Mouse (Mus musculus) limb, embryonic 11.5 days (tissue): Measurements from ENCODE around the gene Sectm1a. TPM values are rescaled to one million over a fixed set of nuclear protein-coding genes. Genes with fewer than 3 reads are reported as not detected.
A peak's percentile ranks its signal among the peaks of the same experiment; 100 is the strongest.
"Not testable (repeated sequence)": the region's sequence is repeated elsewhere in the genome, so short reads cannot be mapped to it uniquely, and the experiment has no call there.

Experiments
- ATAC-seq: fragments of 200-750 bp; cut with Nextera tagmentation; 2 replicates; pipeline ENCODE4 v1.8.0; 2017; ENCODE audit warnings: low read depth; ENCODE audit not compliant: insufficient number of reproducible peaks, low FRiP score, low TSS enrichment
- DNase-seq: peaks from one replicate; pipeline ENCODE4 v3.0.0-alpha.2; 2015; ENCODE audit warnings: low spot score
- H3K27ac ChIP-seq: fragments of 300-500 bp; sonication (generic); replicated peaks from 2 replicates; pipeline ENCODE4 v1.5.1; 2014; ENCODE audit warnings: low read depth, mild to moderate bottlenecking, low read length
- H3K27me3 ChIP-seq: fragments of 300-500 bp; sonication (generic); 2 replicates; pipeline ENCODE4 v1.6.1; 2014; ENCODE audit warnings: mild to moderate bottlenecking, low read length, mixed read lengths; ENCODE audit not compliant: control insufficient read depth, insufficient read depth
- H3K36me3 ChIP-seq: fragments of 300-500 bp; sonication (generic); 2 replicates; pipeline ENCODE4 v1.6.1; 2014; ENCODE audit warnings: mild to moderate bottlenecking, low read length, moderate library complexity, mixed read lengths; ENCODE audit not compliant: control insufficient read depth, insufficient read depth
- H3K4me1 ChIP-seq: fragments of 300-500 bp; sonication (generic); 2 replicates; pipeline ENCODE4 v1.6.1; 2014; ENCODE audit warnings: low read length, mixed read lengths; ENCODE audit not compliant: control insufficient read depth, insufficient read depth
- H3K4me2 ChIP-seq: fragments of 300-500 bp; sonication (generic); 2 replicates; pipeline ENCODE4 v1.6.1; 2014; ENCODE audit warnings: low read depth, mild to moderate bottlenecking, moderate library complexity; ENCODE audit not compliant: severe bottlenecking
- H3K4me3 ChIP-seq: fragments of 300-500 bp; sonication (generic); 2 replicates; pipeline ENCODE4 v1.5.1; 2014; ENCODE audit warnings: low read depth, low read length
- H3K9ac ChIP-seq: fragments of 300-500 bp; sonication (generic); 2 replicates; pipeline ENCODE4 v1.6.1; 2014; ENCODE audit warnings: mild to moderate bottlenecking, low read length
- H3K9me3 ChIP-seq: fragments of 300-500 bp; sonication (generic); 2 replicates; pipeline ENCODE4 v1.6.1; 2016; ENCODE audit warnings: low read length; ENCODE audit not compliant: control insufficient read depth
- whole genome bisulfite sequencing: fragments of 180-500 bp; shearing (Covaris S2); extraction: QIAGEN DNeasy Blood & Tissue Kit; methylation state at CpG from one replicate; pipeline ENCODE4 v1.1.7; 2014; 5-methylcytosine and 5-hydroxymethylcytosine counted together
- polyA plus RNA-seq: library from polyadenylated mRNA; unstranded; fragments of >200 nt; fragmentation: Nextera tagmentation; extraction: Ambion mirVana; gene quantifications from 2 replicates; pipeline ENCODE4 v1.2.1, GENCODE M21; 2014

Gene Sectm1a
- polyA plus RNA-seq, 1 experiment from 2014 or later = not detected

DNA sequence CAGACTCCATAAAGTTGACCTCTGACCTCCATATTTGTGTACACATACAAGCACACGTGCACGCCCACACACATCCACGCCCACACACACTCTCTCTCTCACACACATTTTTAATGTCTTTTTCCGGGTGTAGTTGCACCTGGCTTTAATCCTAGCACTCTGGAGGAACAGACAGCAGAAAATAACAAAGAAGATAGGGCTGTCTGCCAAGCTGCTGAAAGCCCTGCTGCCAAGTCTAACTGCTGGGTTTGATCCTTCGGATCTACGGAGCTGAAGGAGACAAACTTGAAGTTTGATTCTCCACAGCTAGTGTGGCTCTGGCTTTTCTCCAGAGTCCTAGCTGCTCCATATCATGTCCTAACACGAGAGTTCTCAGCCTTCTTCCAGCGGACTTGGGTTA, 19.4 kb downstream of the Sectm1a start:
- no peaks in the 10 kb centered on the region for H3K36me3 ChIP-seq
- H3K9me3 ChIP-seq = no peaks in the 10 kb centered on the region
- no peak overlapping the region for H3K27ac ChIP-seq
- WGBS = 84% methylated on average over 8 of the region's 8 CpGs
- no peak overlapping the region for H3K4me3 ChIP-seq
- DNase-seq (no peak), ATAC-seq (no peak)
- H3K9ac ChIP-seq = no peak overlapping the region
- H3K4me1 ChIP-seq = no peaks in the 10 kb centered on the region
- H3K4me2 ChIP-seq = no peak overlapping the region
- no peaks in the 10 kb centered on the region for H3K27me3 ChIP-seq

DNA sequence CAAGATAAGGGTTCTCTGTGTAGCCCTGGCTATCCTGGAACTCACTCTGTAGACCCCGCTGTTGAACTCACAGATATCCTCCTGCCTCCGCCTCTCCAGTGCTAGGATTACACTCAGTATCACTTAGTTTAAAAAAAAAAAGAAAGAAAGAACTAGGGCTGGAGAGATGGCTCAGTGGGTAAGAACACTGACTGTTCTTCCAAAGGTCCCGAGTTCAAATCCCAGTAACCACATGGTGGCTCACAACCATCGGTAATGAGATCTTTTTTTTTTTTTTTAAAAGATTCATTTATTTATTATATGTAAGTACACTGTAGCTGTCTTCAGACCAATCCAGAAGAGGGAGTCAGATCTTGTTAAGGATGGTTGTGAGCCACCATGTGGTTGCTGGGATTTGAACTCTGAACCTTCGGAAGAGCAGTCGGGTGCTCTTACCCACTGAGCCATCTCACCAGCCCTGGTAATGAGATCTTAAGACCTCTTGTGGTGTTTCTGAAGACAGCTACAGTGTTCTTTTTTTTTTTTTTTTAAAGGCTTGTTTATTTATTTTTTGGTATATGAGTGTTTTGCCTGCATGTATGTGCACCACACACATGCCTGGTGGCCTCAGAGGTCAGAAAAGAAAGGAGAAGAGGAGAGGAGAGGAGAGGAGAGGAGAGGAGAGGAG, 20.5 kb downstream of the Sectm1a start:
- not testable (repeated sequence) for DNase-seq, H3K36me3 ChIP-seq, H3K4me2 ChIP-seq

DNA sequence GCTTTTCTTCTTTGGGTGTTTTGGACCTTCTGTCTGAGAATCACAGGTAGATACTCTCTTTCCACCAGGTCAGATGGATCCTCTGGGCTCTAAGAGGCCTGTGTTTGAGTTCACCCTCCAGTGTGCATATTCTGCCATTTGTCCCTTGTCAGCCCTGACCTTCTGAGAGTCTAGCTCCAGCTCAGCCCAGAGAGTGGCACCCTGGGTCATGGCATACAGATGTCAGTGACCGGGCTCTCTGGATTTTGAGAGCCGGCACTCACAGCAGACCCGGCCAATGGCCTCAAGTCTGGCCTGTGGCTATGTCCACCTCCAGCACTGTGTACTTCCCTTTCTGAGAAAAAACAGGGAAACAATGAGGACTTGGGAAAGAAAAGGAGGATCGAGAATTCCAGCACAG, 21.5 kb downstream of the Sectm1a start:
- H3K4me1 ChIP-seq = no peaks in the 10 kb centered on the region
- H3K27ac ChIP-seq = no peak overlapping the region
- H3K36me3 ChIP-seq = no peaks in the 10 kb centered on the region
- DNase-seq (no peak), ATAC-seq (no peak)
- WGBS = 89% methylated on average over 4 of the region's 4 CpGs
- H3K9me3 ChIP-seq = no peaks in the 10 kb centered on the region
- no peaks in the 10 kb centered on the region for H3K27me3 ChIP-seq
- H3K4me2 ChIP-seq = no peak overlapping the region
- H3K4me3 ChIP-seq = no peak overlapping the region
- H3K9ac ChIP-seq = no peak overlapping the region

More for the DNA sequence above, 20.5 kb downstream of the Sectm1a start:
- not testable (repeated sequence) for H3K27me3 ChIP-seq, H3K9ac ChIP-seq, ATAC-seq, H3K27ac ChIP-seq, H3K9me3 ChIP-seq, H3K4me1 ChIP-seq, H3K4me3 ChIP-seq
- WGBS = 96% methylated on average over 6 of the region's 6 CpGs

DNA sequence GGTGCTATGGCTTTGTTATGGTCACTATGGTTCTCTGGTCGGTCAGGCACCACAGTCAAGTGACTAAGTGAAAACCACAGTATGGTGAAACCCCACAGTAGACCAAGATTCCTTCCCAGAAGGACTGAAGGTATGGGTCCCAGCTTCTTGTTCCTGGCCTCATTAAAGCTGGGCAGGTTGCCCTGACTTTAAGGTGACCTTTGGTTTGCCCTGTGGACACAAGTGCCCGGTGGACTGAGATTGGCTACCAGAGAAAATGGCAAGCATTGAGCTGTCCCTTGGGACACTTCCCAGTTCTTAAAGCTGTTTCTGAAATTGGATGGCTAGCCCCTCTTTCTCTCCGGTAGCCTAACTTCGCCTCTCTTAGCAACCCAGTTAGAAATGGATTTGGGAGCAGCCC, 22.1 kb downstream of the Sectm1a start:
- H3K9me3 ChIP-seq = no peaks in the 10 kb centered on the region
- H3K27ac ChIP-seq = no peak overlapping the region
- H3K4me1 ChIP-seq = no peaks in the 10 kb centered on the region
- ATAC-seq = no peak
- no peak overlapping the region for H3K4me3 ChIP-seq
- 93% methylated on average over 4 of the region's 4 CpGs for WGBS
- H3K4me2 ChIP-seq = no peak overlapping the region
- no peak overlapping the region for H3K9ac ChIP-seq
- no peaks in the 10 kb centered on the region for H3K36me3 ChIP-seq
- no peak for DNase-seq
- no peaks in the 10 kb centered on the region for H3K27me3 ChIP-seq

DNA sequence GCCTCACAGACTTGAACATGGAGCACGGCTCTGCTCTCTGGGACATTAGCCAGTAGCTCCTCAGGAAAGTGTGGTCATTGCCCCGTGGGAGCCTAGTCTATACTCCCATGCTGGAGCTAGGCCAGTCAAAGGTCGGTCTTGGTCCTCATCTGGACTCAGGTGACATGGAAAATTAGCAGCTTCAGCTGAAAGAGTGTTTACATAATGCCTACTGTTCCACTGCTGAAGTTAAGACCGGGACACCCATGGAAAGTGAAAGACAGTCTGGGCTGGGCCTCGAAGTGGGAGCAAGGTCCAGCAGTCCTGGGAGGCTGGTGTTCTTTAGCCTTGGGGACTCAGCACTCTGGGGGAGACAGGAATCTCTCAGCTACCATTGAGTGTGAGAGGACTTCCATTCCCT, 22.9 kb downstream of the Sectm1a start:
- no peaks in the 10 kb centered on the region for H3K4me1 ChIP-seq

DNA sequence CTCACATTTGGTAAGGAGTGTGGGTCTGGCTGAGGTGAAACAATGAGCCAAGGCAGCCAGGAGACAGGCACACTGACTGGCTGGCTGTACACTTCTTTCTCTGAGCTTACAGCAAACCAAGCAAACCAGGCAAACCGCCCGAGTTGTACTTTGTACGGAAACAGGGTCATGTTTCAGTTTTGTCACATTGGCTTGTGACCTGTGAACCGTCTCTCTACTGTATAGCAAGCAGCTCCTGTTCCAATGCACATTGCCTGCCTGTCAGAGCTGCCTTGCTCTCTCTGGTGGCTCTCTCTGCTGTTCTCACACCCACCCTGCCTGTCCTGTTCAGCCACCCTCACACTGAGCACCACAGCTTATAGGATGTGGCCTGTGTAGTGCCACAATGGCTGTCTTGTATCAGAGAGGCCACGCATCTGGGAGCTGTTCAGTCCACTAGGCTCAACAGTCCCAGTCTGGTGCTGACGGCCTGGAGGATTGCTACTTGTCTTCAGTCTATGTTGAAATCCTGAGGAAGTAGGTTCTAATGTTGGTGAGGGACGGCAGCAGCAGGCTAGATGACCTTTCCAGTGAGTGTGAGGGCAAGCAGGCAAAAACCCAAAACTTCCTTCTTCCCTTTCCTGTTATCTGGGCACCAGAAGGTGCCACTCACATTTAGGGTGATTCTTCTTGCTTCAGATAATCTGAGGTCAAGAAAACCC, 24.3 kb downstream of the Sectm1a start:
- Histone ChIP-seq H3K27ac (no peak overlapping the region), H3K4me2 (no peak overlapping the region), H3K36me3 (no peaks in the 10 kb centered on the region), H3K4me3 (no peak overlapping the region), H3K9ac (no peak overlapping the region), H3K4me1 (no peaks in the 10 kb centered on the region), H3K27me3 (no peaks in the 10 kb centered on the region), H3K9me3 (no peaks in the 10 kb centered on the region)
- 69% methylated on average over 7 of the region's 7 CpGs for WGBS
- DNase-seq (no peak), ATAC-seq (no peak)

More for the DNA sequence above, 22.9 kb downstream of the Sectm1a start:
- H3K9ac ChIP-seq = no peak overlapping the region
- DNase-seq (no peak), ATAC-seq (no peak)
- H3K4me3 ChIP-seq = no peak overlapping the region
- H3K27me3 ChIP-seq = no peaks in the 10 kb centered on the region
- H3K36me3 ChIP-seq = no peaks in the 10 kb centered on the region
- 80% methylated on average over 5 of the region's 5 CpGs for WGBS
- no peaks in the 10 kb centered on the region for H3K9me3 ChIP-seq
- no peak overlapping the region for H3K27ac ChIP-seq
- H3K4me2 ChIP-seq = no peak overlapping the region

DNA sequence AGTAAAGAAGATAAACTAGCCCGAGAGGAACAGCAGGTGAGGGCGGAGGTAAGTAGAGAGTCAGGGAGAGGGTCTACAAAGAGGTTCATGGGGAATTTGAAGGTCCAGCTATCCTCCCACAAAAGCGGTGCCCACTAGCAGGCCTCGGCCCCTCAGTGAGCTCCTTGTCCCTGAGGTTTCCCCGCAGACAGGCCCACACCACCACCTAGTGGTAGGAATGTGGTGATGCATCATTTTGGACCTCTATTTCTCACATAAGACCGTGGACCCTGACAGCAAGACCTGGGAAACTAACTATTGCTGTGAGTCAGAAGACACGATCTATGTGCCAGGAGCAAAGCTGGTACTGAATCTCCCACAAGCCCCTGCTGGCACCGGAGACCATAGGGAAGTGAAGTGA, 27.5 kb downstream of the Sectm1a start:
- peak; percentile 92 for DNase-seq
- Histone ChIP-seq H3K4me3 (no peak overlapping the region), H3K9ac (peak overlapping the region; percentile 34; the same call in 1 of the 2 replicates), H3K27ac (no peak overlapping the region), H3K9me3 (no peaks in the 10 kb centered on the region), H3K36me3 (no peaks in the 10 kb centered on the region), H3K4me2 (no peak overlapping the region), H3K27me3 (no peaks in the 10 kb centered on the region), H3K4me1 (no peaks in the 10 kb centered on the region)
- 16% methylated on average over 8 of the region's 8 CpGs for WGBS
- ATAC-seq = no peak

DNA sequence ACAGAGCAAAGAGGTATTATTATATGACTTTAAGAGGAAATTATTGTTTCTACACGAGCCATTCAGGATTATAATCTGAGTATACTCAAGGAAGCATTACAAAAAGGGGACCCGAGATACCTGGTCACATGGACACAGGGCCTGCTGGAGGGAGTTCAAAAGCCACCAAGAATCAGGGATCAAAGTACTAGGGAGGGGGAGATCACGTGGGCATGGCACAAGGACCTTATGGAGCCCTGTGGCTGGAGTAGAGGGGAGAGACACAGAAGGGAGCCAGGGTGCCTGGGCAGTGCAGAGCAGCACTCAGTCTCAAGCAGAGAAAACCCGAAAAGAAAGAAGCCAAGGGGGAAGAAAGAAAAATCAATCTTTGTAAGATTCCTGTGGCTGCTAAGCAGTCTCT, 28.6 kb downstream of the Sectm1a start:
- Histone ChIP-seq H3K36me3 (no peaks in the 10 kb centered on the region), H3K4me3 (no peak overlapping the region), H3K27me3 (no peaks in the 10 kb centered on the region), H3K9ac (no peak overlapping the region), H3K9me3 (no peaks in the 10 kb centered on the region), H3K4me1 (no peaks in the 10 kb centered on the region), H3K4me2 (no peak overlapping the region), H3K27ac (no peak overlapping the region)
- ATAC-seq (no peak), DNase-seq (no peak)
- WGBS = 55% methylated on average over 4 of the region's 4 CpGs
